Mouse (Mus musculus) left cerebral cortex, postnatal 36 days (tissue): Measurements from ENCODE around the gene Psma3. TPM values are rescaled to one million over a fixed set of nuclear protein-coding genes. Genes with fewer than 3 reads are reported as not detected.

Source experiments
- DNase-seq, 2 experiments: peaks; one replicate each; pipeline ENCODE4 v3.0.0; 2021 to 2022; ENCODE audit warnings: low spot score in 2 of 2, mixed read lengths in 1 of 2
- intact Hi-C: fragments of 180-260 bp; cut with DNase I; formaldehyde crosslinking; loops from one replicate; pipeline ENCODE4 v1.15.1; 2025
- total RNA-seq, 2 experiments: library from RNA; stranded (reverse); gene quantifications; 2 replicates each; pipeline ENCODE4 v1.2.3; 2021

Psma3 gene
- total RNA-seq, 2 experiments from 2014 or later, result 175 to 184 TPM

- DNase-seq, result no peak
- intact Hi-C loops, result no loop called here
Measured at GRCm38 (mm10) chr12:71036729-71037404, 62.4 kb downstream of the Psma3 start.

DNA sequence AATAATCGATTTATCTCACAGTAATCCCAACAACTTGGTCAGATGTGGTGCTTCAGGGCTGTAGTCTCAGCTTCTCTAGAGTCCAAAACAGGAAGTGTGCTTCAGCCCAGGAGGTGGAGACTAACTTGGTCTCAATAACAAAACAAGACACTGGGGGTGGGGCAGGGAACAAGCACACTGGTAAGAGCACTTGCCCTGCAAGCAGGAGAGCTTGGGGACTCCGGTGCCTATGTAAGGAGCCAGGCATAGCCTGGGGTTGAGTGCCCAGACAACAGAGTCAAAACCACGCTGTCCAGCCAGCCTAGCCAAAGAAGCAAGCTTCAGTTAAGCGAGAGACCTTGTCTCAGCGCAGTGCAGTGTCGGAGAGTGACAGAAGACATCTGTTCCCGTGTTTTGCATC lies 66.0 kb downstream of the Psma3 start:
- no peak for DNase-seq
- intact Hi-C loops, result no loop called here

DNA sequence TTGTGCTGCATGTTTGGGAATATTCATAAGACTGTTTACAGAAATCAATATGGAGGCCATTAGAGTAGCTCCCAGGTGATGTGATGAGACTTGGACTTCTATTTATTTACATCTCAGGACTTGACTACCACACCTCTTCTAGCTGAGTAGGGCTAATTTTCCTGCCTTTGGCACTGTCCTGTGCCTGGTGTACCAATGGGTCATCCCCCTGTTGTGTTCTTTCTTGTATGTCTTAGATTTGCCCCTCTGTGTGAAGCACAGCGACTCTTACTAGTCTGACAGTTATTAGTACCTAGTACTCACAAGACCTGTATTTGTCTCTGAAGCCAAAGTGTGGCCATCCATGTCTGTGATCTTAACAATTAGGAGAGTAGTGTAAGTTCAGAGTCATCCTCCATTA lies 68.0 kb downstream of the Psma3 start:
- DNase-seq, result no peak

DNA sequence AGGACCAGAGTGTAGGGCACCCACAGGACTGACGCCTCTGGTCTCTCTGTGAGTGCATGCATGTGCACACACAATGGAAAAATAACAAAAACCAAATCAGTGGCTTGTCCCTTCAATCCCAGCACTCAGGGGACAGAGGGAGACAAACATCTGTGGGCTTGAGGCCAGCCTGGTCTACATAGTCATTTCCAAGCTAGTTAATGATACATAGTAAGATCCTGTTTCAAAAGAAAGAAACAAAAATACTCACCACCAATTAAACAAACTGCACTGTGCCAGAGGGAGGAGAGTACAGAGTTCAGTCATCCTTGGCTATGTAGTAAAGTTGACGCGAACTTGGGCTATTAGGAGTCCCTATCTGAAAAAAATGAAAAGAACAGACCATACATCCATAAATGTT lies 69.2 kb downstream of the Psma3 start:
- intact Hi-C loops, result no loop called here
- DNase-seq, result no peak

More for the DNA sequence above, 68.0 kb downstream of the Psma3 start:
- intact Hi-C loops, result no loop called here

GRCm38 (mm10) chr12:71044488-71044887 lies 70.1 kb downstream of the Psma3 start:
- intact Hi-C loops, result no loop called here
- no peak for DNase-seq

Other genes starting within 250 kb of the Psma3 start
- 10 to 100 TPM; 37.5 to 42.7 TPM for gene Frmd6, start 149.1 kb upstream of the Psma3 start, total RNA-seq
- gene Actr10, start 36.8 kb upstream of the Psma3 start, total RNA-seq, result 100 to 1,000 TPM; 146 to 163 TPM
- gene Arid4a, start 41.4 kb downstream of the Psma3 start, total RNA-seq, result 10 to 100 TPM; 32.0 to 36.5 TPM
- not detected for gene Tomm20l, start 136.8 kb downstream of the Psma3 start, total RNA-seq
- gene Timm9, start 162.1 kb downstream of the Psma3 start, total RNA-seq, result 10 to 100 TPM; 49.7 to 67.7 TPM
- gene 2700049A03Rik, start 162.2 kb downstream of the Psma3 start, total RNA-seq, result 10 to 100 TPM in 1 of 2 experiments, 1 to 10 TPM in 1; 5.4 to 10.9 TPM